Mouse (Mus musculus) CD8-positive naive resting alpha-beta T cell, adult 2 months (primary cell): ENCODE data around the gene Lrp2.
"Not testable (repeated sequence)": the region's sequence is repeated elsewhere in the genome, so short reads cannot be mapped to it uniquely, and the experiment has no call there.

ENCODE experiments used
- DNase-seq, 2 experiments: peaks; one replicate each; pipeline ENCODE4 v3.0.0; 2022; ENCODE audit warnings: low read depth in 2 of 2, low spot score in 2 of 2

The Lrp2 gene

DNA sequence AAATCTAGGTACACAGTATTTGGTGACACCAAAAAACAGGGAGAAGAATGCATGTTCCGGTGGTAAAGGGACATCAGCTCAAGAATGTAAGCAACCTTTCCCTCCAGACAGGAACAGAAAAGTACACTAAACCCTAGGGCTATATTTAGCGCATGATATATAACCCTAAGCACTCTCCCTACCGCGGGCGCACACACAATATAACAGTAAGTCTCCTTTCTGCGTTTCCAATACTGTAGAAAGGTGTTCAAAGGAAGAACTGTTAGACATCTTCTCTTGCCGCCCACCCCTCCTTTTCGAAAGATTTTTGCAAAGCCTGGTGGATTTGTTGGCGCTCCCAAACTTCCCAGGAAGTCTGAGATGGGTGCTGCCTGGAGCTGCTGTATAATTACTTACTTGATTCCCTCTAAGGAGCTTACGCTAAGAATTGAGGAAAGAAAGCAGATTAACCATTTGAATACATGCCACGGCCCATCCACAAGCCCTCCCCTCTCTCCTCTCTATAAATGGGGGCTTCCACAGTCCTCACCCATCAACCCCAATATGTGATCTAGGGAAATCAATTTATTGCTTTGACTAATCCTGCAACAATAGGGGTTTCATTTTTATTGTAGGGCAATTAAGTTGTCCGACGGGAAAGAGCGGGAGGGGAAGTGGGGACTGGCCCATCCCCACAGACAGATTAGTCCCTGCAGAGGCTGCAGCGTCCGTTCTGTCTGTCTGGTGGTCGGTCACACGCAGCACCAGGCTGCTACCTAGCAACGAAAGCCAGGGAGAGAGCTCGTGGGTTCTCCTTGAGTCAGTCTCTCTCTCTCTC is 1.5 kb downstream of the Lrp2 start:
- DNase-seq: no peak

DNA sequence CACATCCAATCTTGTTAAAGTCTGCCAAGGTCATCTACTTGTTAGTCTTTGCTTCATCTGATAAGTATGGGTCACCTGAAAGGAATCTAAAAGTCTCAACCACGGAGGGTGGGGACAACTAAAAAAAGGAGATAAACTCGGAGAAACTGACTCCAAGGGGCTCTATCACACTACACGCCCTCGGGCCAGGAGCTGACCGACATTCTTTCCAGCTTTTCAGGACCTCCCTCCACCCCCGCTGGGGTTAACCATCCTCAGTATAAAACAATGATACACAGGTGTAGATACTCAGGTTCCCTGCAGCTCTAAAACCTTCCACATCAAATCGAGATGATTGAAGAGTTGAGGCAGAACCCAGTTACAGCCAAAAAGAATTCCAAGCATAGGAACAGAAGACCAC is 3.0 kb downstream of the Lrp2 start:
- DNase-seq: no peak

DNA sequence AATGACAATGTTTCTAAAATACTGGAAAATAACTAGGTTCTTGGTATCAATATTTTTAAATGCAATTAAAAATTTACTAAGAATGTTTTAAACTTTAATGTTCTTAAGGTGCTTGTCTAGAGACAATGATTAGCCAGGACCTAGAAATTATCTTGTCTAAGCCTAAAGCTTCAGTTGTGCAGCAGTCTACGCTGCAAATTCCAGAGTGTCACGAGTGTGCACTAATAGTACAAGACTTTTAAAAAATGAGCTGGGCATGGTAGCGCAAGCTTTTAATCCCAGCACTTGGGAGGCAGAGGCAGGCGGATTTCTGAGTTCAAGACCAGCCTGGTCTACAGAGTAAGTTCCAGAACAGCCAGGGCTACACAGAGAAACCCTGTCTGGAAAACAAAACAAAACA is 3.8 kb downstream of the Lrp2 start:
- DNase-seq: not testable (repeated sequence)

DNA sequence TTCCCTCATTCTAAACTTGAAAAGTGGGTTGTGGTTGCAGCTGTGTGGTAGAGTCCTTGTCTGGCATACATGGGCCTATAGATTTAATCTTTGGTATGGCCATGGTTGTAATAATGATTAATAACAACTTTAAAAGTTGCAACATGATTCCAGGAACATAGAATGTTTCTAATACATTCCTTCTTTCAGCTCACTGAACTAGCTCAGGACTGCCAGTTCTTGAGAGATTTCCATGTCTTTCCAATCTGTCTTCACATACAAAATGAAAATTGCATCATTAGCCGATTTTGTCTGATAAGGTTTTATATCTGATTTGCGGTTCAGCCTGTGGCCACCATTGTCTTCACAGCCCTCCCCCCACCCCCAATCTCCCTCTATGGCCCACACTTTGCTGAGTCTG is 5.8 kb downstream of the Lrp2 start:
- DNase-seq: no peak

DNA sequence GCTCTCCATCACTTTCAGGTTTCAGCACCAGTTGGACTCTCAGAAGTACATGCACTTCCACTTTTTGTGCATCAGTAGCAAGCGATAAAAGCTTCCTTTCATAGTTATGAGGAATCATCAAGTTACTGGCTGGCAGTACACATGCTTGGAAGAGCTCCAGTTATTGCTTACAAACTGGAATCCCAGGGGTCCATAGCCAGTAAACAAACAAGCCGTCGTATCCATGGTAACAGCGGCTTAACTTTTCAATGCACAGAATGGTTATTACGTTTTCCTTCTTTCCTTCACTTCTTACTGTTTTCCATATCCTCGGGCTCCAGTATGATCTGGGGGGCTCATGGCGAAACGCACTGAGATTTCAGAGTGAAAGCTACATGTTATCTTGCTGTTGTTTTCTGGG is 7.7 kb downstream of the Lrp2 start:
- no peak for DNase-seq

DNA sequence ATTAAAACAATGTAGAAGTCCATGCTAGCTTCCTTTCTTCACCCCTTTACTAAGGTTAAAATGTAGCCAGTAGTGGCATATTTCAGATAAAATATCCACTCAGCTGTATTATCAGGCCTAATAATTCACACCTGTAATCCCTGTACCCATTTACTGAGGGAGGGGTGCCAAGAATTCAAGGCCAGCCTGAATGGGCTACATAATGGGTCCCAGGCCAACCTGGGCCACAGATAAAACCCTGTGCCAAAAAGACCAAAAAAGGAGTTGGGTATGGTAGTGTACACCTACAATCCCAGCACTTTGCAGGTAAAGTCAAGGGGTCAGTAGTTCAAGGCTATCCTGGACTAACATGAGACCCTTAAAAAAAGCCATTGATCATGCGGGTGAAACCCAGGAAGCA is 9.3 kb downstream of the Lrp2 start:
- DNase-seq: no peak

DNA sequence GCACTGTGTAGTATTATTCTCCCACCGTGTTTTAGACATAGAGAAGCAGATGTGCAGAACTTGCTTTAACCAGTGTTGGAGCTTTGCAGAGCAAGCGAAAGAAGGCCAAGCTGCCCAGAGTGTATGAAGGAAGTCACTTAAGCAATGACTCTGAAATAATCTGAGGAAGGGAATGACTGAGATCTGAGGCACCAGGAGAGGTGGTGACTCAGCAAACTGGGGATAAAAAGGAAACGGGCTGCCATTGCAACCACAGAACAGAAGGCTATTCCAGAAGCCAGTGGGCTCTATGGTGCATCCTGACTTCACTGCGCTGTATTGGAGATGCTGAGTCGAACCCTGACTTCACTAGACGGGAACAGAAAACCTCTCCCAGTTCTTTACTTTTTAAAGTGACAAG is 10.9 kb downstream of the Lrp2 start:
- no peak for DNase-seq

DNA sequence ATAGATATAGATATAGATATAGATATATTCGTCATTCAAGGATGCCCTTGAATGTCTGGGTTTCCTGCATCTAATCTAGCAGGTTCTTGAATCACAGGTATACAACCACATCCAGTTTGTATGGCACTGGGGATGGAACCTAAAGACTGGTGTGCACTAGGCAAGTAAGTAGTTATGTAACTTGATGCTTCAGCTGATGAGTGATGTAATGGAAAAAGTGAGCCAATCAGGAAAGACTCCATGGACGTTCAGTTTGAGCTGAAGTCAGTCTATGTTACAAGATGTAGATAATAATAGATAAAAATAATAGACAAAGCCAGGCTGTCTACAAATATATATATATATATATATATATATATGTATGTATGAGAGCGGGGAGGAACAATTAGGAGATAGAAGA is 11.6 kb downstream of the Lrp2 start:
- DNase-seq: no peak

DNA sequence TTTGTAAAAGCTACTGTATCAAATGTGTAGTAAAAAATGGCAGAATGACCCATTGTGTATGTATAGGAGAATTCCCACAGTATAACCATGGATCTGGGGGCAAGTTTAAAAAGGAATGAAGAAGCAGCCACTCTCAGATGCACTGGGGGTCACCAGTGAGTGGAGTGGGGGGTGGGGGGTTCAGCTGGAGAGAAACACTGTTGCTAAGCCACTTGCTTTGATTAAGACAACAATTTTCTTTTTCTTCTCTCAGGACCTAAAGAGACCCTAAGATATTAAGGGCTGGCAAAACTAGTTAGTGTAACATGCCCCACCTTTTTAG is 12.2 kb downstream of the Lrp2 start:
- DNase-seq: no peak

DNA sequence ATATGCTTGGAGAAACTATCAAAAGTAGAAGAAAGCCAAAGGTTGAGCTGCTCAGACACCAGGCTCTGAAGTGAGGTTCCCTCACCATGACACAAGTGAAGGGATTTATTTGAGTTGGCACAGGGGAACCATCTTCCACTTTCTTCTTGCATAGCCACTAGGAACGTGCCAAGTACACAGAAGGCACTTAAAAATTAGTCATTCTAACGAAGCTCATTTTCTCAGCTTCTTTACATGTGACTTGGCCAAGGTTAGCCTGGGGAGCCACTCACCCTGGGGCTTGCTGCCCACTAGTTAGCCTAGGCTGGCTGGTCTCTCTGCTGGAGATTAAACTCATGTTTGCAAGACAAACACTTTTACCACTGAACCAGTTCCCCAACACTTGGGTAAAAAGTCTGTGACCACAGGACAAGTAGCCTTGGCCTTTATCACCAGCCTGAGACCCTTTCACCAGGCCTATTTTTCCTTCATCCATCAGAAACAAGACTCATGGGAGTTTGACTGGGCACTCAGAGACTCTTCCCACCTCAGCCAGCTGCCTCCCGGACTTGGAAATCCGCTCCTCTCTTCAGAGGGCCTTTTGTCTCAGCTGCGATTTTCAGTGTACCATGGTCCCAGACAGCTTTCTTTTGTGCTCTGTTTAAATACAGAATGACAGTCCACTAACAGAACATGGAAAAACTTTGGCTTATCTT is 12.7 kb downstream of the Lrp2 start:
- no peak for DNase-seq

DNA sequence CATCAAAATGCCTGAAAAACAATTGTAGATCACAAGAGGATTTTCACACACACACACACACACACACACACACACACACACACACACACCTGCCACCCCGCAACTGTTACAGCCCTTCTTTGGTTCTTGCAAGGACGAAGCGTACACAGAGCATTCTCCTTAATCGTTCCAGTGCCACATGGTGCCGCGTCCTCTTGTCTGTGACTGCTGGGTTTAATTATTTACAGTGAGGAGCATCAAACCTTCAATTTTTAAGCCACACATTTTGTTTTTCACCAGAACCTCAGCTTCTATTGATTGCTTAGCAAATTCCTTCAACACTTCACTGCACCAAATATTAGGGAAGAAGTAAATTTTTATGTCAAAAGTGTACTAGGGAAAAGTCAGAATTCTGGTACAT is 15.3 kb downstream of the Lrp2 start:
- no peak for DNase-seq

DNA sequence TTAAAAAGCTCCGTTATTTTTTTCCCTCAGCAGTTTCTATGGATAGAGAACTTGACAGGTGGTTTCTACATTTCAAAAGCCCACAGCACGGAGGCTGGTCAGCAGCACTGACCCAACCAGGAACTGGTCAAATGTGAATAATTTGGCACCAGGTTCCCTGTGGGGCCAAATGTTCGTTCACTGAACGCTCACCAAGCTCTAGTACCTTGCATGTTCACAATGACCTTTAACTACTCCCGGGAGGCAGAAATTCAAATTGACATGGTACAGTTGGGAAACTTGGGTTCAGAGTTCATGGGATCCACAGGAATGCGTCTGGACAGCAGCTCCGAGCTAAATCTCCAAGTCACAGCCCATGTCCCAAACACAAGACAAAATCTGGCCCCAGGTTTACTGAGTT is 19.6 kb downstream of the Lrp2 start:
- DNase-seq: no peak

DNA sequence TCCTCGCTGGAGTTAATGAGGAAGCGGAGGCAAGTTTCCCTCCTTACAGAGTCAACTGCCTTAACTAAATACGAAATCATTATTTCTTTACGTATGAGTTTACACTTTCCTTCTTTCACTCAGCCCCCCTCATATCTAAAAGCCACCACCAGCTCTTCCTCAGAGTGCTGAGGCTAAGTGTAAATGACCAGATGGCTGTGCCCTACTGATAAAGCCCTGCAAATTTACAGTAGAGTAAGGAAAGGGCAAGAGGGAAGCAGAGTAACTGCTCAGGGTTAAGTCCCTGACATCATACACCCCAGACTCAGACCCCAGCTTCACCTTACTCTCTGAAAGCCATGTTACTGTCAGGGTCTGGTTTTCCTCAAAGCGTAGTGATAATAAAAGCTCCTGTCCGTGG is 22.4 kb downstream of the Lrp2 start:
- no peak for DNase-seq

DNA sequence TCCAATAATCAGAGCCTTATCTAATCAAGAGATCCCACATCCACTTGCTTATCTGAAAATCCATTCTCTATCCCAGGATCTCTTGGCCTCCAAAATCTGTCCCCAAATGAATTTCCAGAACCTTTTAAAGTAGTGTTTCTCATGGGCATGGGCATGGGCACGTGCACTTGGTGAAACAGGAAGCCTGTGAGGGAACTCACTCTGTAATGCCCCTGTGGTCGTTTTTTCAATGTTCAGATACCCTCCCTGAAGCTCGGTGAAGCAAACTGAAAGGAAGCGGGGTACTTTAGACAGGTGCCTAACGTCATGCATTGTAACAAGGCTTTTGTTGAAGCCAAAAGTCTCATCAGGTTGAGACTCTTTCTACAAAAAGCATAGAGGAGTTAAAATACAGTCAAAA is 23.1 kb downstream of the Lrp2 start:
- DNase-seq: no peak

DNA sequence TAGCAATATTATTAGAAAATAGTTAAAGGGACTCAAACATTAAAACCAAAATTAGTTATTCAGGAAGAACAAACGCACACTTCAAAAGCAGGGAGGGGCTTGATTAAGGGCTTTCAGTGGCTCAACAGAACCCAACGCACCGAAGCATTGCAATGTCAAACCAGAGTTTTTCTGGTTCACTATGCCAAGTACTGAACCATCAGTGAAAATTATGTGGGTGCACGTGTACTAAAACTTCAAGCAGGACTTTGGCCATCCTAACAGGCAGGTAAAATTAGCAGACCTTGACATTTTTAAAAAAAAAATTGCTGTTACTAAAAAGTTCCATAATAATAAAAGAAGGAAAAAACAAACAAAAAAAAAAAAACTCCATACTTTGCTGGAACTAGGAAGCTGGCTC is 25.6 kb downstream of the Lrp2 start:
- DNase-seq: no peak

DNA sequence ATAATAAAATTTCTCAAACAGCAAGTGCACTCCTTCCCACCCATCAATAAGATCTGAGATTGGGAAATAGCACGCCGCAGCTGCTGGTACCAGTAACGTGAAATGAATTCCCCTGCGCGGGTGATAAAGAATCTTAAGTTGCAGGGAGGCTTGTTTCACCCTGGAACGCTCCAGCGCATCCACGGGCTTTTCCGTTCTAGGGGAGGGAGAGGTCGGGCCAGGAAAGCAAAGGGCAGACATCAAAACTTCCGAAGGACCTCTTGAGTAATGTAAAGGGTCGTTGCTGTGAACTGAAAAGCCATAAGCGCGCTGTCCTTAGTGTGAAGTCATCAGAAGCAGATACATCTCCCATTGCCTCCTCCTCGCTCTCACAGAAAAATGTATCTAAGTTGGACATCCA is 26.5 kb downstream of the Lrp2 start:
- DNase-seq: no peak

DNA sequence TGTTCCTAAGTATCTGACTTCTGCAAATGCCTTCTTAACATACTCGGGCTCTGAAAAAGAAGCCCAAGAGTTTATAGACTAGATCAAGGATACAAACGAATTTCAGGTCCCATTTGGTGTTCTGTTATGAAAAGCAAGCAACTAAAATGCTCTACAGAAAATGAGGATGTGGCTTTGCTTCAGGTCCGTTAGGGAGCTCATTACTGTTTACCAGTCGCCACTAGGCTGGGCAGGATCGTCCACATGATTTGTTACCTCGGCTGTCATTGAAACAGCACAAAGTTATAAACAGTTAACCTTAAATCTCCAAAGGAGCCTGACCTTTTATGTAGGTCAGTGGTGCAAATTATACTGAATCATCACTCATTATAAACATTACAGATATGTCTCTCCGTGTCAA is 29.2 kb downstream of the Lrp2 start:
- DNase-seq: no peak

DNA sequence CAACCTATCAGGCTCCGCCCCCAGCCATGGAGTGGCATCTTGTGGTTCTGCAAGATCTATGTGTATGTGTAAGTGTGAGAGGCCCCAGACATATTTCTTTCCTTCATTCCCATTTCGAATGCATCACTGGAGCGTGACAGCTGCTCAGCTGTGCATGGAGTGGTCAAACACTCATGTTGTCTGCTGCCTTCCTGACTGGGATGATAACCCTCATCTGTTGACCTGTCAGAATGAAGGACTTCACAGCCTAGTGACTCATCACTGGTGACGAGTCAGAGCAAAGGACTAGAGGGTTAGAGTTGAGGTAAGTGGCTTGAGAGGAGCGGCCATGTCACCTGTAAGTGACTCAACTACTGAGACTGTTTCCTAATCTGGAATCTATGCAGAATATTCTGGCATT is 34.2 kb downstream of the Lrp2 start:
- no peak for DNase-seq

DNA sequence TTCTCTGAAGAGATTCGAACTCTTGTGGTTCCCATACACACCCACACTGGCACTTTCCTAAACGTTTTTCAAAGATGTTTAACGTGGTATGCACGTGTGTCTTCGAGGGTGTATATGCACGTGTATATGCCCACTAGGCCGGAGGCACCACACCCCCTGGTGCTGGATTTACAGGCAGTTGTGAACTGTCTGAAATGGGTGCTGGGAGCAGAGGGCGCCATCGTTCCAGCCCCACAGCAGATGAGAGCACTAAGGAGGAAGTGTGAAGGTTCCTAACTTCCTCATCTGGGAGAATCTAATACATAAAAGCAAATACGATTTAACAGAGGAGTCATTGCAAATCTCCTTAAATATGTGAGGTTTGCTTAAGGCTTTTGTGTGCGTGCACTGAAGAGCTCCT is 39.0 kb downstream of the Lrp2 start:
- no peak for DNase-seq

DNA sequence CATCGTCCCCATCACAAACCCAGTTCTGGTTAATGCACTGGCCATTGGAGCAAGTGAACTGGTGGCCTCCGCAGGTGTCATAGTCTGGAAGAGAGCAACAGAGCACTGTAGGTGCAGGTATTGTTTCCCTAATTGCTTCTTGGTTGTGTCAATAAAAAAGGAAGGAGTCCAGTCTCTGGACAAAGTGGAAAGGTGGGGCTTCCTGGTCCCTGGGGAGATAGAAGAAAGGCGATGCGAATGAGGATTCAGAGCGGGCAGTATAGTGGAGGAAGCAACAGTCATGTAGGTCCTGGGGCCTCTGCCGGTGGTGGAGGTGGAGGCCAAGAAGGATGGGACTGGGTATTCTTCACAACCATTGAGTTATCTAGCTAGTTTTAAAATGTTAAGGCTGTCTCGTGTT is 49.8 kb downstream of the Lrp2 start:
- no peak for DNase-seq

DNA sequence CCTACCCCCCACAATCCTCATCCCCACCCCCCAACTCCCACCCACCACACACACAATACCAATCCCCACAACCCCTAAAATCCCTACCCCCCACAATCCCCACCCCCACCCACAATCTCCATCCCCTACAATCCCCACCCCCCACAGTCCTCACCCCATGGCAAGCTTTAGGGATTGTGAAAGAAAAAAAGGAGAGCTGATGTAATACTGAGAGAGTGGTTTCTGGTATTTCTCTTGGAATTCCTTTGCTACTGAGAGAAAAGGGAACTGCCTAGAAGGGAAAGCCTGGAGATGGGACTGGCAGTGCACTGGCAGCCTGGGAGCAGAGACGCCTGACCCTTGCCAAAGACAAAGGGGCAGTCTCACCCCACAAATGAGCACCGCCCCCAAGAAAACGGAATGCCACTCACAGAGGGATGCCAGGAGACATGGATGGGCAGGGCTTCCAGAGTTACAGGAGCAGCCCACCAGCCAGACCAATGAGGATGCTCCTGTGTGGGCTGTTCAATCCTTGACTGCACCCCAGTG is 54.3 kb downstream of the Lrp2 start:
- no peak for DNase-seq

DNA sequence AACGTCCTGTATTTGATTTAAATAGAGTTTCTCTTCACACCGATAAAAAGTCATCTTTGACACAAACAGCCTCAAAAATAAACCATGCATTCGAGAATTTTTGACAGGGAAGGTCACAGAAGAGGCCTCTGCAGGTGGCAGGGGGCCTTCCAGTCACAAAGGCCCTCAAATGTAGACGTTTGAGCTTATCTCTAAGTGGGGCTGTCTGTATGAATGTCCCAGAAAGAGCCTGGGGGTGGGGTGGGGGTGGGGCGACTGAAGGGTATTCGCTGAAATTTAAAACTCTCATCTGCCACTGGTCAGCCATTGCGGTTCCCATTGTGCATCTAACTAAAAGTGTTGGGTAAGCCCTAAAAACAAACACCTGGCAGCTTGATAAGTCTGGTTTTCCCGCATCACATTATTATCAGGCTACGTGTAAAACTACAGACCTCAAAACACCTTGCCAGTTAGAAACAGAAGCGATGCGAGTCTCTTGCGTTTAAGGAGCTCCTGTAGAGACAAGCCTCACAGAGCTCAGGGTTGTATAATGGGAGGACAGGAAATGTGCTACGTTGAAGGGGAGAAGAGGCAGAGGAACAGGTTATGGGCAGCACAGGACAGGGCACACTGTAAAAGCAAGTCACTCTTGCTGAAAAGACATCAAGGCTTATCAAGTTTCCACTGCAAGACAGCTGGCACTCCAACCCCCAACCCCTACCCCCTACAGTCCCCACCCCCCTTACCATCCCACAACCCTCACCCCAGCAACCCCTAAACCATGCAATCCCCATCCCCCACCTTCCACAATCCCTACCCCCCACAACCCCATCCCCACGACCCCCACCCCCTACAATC is 55.0 kb downstream of the Lrp2 start:
- DNase-seq: no peak
